Mouse (Mus musculus) small intestine, adult 2 months (tissue): ENCODE results near the gene a.
"Not testable (repeated sequence)": the region's sequence is repeated elsewhere in the genome, so short reads cannot be mapped to it uniquely, and the experiment has no call there.

Source experiments
- CTCF ChIP-seq: fragments of 200-500 bp; IDR thresholded peaks from 2 replicates; pipeline ENCODE4 v1.5.1; 2012; ENCODE audit warnings: low read depth, mild to moderate bottlenecking, control low read depth, inconsistent platforms, low read length, moderate library complexity, mixed read lengths; ENCODE audit not compliant: insufficient replicate concordance, insufficient read length; ENCODE audit errors: extremely low read depth
- POLR2A ChIP-seq: fragments of 200-500 bp; IDR thresholded peaks from 2 replicates; pipeline ENCODE4 v1.6.1; 2012; ENCODE audit warnings: low read depth, mild to moderate bottlenecking, control low read depth, inconsistent platforms, low read length, moderate library complexity

GRCm38 (mm10) chr2:154899412-154899811 lies 108.2 kb downstream of the a start:
- not testable (repeated sequence) for TF ChIP-seq CTCF, POLR2A
